Mouse (Mus musculus) olfactory bulb, adult 2 months (tissue): ENCODE results near the gene Nfkbia.

Experiments
- CTCF ChIP-seq: fragments of 200-500 bp; IDR thresholded peaks from 2 replicates; pipeline ENCODE4 v1.5.1; 2012; ENCODE audit warnings: low read depth, mild to moderate bottlenecking, low read length, moderate library complexity; ENCODE audit not compliant: insufficient read depth
- POLR2A ChIP-seq: fragments of 200-500 bp; IDR thresholded peaks from 2 replicates; pipeline ENCODE4 v1.6.1; 2012; ENCODE audit warnings: mild to moderate bottlenecking, low read depth, low read length, moderate library complexity; ENCODE audit not compliant: insufficient read depth

GRCm38 (mm10) chr12:55493381-55493780 lies 934 bp upstream of the Nfkbia start:
- TF ChIP-seq CTCF = no peak
- no peak for TF ChIP-seq POLR2A
